Mouse (Mus musculus) intestine, embryonic 15.5 days (tissue): Measurements from ENCODE around the gene Pp2d1. TPM values are rescaled to one million over a fixed set of nuclear protein-coding genes. Genes with fewer than 3 reads are reported as not detected.
"Not testable (repeated sequence)": the region's sequence is repeated elsewhere in the genome, so short reads cannot be mapped to it uniquely, and the experiment has no call there.

Experiments
- ATAC-seq: fragments of 200-750 bp; cut with Nextera tagmentation; 2 replicates; pipeline ENCODE4 v1.8.0; 2017; ENCODE audit warnings: moderate TSS enrichment, moderate library complexity
- H3K27ac ChIP-seq: fragments of 300-500 bp; sonication (generic); 2 replicates; pipeline ENCODE4 v1.5.1; 2015; ENCODE audit warnings: mild to moderate bottlenecking, inconsistent platforms
- H3K27me3 ChIP-seq: fragments of 300-500 bp; sonication (generic); replicated peaks from 2 replicates; pipeline ENCODE4 v1.6.1; 2015; ENCODE audit warnings: inconsistent platforms
- H3K36me3 ChIP-seq: fragments of 300-500 bp; sonication (generic); 2 replicates; pipeline ENCODE4 v1.6.1; 2015; ENCODE audit warnings: inconsistent platforms
- H3K4me1 ChIP-seq: fragments of 300-500 bp; sonication (generic); replicated peaks from 2 replicates; pipeline ENCODE4 v1.6.1; 2015; ENCODE audit warnings: inconsistent platforms
- H3K4me2 ChIP-seq: fragments of 300-500 bp; sonication (generic); replicated peaks from 2 replicates; pipeline ENCODE4 v1.6.1; 2015; ENCODE audit warnings: mild to moderate bottlenecking, inconsistent platforms
- H3K4me3 ChIP-seq: fragments of 300-500 bp; sonication (generic); replicated peaks from 2 replicates; pipeline ENCODE4 v1.5.1; 2015; ENCODE audit warnings: inconsistent platforms
- H3K9ac ChIP-seq: fragments of 300-500 bp; sonication (generic); 2 replicates; pipeline ENCODE4 v1.6.1; 2015; ENCODE audit warnings: inconsistent platforms
- H3K9me3 ChIP-seq: fragments of 300-500 bp; sonication (generic); 2 replicates; pipeline ENCODE4 v1.6.1; 2016; ENCODE audit warnings: inconsistent platforms
- WGBS: fragments of 180-500 bp; shearing (Covaris S2); methylation state at CpG from one replicate; pipeline ENCODE4 v1.1.7; 2015; 5-methylcytosine and 5-hydroxymethylcytosine counted together
- polyA plus RNA-seq: library from polyadenylated mRNA; unstranded; fragments of >200 nt; fragmentation: Nextera tagmentation; extraction: Ambion mirVana; gene quantifications from 2 replicates; pipeline ENCODE4 v1.2.1, GENCODE M21; 2015

Gene Pp2d1
- 0.11 and 0.29 TPM in 2 replicates for polyA plus RNA-seq

DNA sequence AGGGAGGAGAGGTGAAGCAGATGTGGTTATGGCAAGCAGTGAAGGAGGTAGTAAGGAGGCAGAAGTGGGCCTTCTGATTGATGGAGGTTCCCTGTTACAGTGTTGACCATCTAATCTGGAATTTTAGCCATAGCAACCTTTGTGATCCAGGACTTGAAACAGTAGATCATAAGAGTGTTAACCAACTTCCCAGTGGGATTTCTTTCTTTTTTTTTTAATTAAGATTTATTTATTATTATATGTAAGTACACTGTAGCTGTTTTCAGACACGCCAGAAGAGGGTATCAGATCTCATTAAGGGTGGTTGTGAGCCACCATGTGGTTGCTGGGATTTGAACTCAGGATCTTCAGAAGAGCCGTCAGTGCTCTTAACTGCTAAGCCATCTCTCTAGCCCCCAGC is at the start of gene Pp2d1:
Gene Pp2d1, minus strand, starts transcription at position 101 of the 400 bp plus-strand sequence.
- H3K9ac ChIP-seq, H3K27me3 ChIP-seq, H3K4me3 ChIP-seq, H3K27ac ChIP-seq, H3K36me3 ChIP-seq, H3K9me3 ChIP-seq, ATAC-seq, H3K4me1 ChIP-seq, H3K4me2 ChIP-seq: not testable (repeated sequence)
- 68% methylated on average over 2 of the region's 2 CpGs for WGBS

DNA sequence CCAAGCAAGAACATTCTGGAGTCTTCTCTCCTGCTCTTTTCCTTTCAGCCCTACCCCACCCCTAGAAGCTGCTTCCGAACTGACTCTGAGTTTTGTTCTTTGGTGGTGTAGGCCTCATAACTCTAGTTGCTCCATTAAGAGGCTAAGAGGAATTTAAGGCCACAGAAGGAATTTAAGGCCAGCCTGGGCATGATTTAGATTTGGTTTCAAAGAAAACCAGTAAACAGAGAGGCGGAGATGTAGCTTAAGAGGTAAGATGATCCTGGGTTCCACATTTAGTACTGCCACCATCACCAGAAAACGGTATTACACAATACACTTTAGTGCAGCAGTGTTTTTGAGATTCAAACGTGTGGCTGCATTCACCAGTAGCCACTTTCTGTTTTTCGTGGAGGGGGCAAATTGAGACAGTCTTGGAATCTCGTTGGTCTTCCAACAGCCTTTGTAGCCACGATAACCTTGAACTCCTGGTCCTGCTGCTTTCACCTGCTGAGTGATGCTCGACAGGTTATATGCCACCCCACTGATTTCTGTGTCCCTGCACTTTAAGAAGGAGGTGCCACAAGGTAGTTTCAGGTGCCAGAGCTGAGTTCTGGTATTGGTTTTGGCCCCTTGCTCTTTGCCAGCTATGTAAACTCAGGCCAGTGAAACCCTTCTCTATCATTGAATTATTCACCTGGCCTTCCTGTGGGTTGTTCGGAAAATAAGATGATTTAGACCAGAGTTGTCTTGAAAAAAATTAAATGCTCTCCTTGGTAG is 49.0 kb upstream of the Pp2d1 start:
- H3K4me2 ChIP-seq, result no peak overlapping the region
- H3K36me3 ChIP-seq, result no peaks in the 10 kb centered on the region
- no peaks in the 10 kb centered on the region for H3K9me3 ChIP-seq
- H3K9ac ChIP-seq, result no peak overlapping the region
- H3K27ac ChIP-seq, result no peak overlapping the region
- WGBS, result 80% methylated on average over 9 of the region's 9 CpGs
- no peaks in the 10 kb centered on the region for H3K27me3 ChIP-seq
- peaks cover 14% of the 10 kb centered on the region; the same call in 1 of the 2 replicates for H3K4me1 ChIP-seq
- ATAC-seq, result no peak
- H3K4me3 ChIP-seq, result no peak overlapping the region

GRCm38 (mm10) chr17:53587074-53587851 is 48.0 kb upstream of the Pp2d1 start:
- peak; percentile 90 for ATAC-seq
- H3K4me2 ChIP-seq, result 0 out of 2 replicates have a peak overlapping the region, but pooled peaks have one; percentile 6

DNA sequence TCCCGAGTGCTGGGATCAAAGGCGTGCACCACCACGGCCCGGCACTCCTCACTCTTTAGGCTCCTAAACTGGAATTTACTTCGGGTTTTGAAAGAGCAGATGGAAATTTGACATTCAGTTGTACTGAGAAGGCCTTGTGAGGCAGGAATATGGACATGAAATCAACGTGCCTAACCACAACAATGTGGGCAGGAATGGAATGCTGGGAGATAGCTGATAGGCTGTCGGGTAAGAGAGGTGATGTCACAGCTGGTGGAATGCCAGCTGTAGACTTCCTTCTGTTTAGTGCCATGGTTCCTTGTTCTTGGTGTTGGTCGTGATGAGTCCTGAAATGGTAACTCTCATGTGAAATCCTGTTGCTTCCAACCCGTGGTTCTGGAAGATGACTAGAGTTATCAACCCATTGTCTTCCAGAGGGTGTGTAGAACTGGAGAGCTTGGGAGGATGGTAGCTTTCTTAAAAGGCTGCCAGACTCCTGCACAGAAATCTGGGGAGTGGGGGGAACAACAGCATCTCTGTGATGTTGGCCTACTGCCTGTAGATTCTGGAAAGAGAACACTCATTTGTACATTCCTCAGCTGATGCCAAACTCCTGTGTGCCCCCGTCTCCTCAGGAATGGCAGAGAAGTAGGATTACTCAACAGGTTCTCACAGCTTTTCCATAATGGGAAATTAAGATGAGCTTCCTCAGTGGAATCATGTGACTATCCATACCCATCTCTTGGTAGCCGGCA is 44.8 kb upstream of the Pp2d1 start:
- Histone ChIP-seq H3K4me3 (no peak overlapping the region), H3K36me3 (no peaks in the 10 kb centered on the region), H3K27ac (no peak overlapping the region), H3K4me2 (no peak overlapping the region), H3K9ac (no peak overlapping the region), H3K4me1 (peaks cover 14% of the 10 kb centered on the region; the same call in 1 of the 2 replicates), H3K9me3 (no peaks in the 10 kb centered on the region), H3K27me3 (no peaks in the 10 kb centered on the region)
- 84% methylated on average over 11 of the region's 11 CpGs for WGBS
- no peak for ATAC-seq

More at GRCm38 (mm10) chr17:53587074-53587851, 48.0 kb upstream of the Pp2d1 start:
- Histone ChIP-seq H3K27me3 (no peaks in the 10 kb centered on the region), H3K4me3 (no peak overlapping the region), H3K27ac (peak overlapping the region; percentile 44; the same call in 1 of the 2 replicates), H3K4me1 (peaks cover 14% of the 10 kb centered on the region; the same call in 1 of the 2 replicates), H3K9me3 (no peaks in the 10 kb centered on the region), H3K36me3 (no peaks in the 10 kb centered on the region), H3K9ac (no peak overlapping the region)
- 29% methylated on average over 14 of the region's 14 CpGs for WGBS

DNA sequence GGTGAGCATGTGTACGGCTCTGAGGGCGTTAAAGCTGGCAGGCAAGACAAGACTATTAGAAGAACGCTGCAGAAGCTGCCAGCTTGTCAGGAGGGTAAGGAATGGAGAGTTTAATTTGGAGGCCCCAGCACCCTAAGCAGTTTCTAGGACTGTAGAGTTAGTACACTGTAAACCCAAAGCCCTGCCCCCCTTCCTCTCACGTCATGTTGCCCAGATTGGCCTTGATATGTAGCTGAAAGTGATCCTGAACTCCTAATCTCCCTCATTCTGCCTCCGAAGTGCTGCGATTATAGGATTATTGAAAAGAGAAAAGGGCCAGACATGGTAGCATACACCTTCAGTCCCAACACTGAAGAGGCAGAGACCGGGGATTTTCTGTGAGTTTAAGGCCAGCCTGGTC is 43.6 kb upstream of the Pp2d1 start:
- H3K9ac ChIP-seq, result no peak overlapping the region
- no peak overlapping the region for H3K4me3 ChIP-seq
- H3K27ac ChIP-seq, result no peak overlapping the region
- no peak overlapping the region for H3K4me2 ChIP-seq
- H3K4me1 ChIP-seq, result peaks cover 18% of the 10 kb centered on the region; the same call in 1 of the 2 replicates
- no peak for ATAC-seq
- 91% methylated on average over 7 of the region's 7 CpGs for whole genome bisulfite sequencing
- no peaks in the 10 kb centered on the region for H3K27me3 ChIP-seq
- no peaks in the 10 kb centered on the region for H3K36me3 ChIP-seq
- H3K9me3 ChIP-seq, result no peaks in the 10 kb centered on the region

DNA sequence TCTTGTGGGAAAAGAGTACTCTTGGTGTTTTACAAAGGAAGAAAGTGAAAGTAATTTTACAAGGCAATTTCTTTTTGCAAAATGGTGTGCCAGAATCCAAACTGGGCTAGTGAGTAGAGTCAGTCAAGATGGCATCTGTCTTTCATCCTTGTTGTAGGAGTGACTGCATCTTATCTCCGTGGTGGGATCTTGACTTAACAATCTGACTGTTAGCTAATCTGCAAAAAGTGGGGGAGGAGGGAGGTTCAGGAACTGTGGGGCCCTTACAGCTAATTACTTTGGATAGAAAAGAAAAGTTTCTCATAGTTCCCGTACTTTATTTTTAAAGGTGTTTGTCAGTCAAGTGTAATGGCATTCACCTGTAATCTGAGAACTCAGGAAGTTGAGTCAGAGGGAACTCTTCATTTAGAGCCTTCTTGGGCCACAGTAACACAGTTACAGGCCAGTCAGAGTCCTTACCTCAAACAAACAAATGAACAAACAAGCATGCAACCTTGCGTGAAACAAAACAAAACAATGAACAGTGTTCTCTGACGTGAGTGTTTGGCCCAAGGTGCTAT is 42.9 kb upstream of the Pp2d1 start:
- no peak for ATAC-seq
- Histone ChIP-seq H3K4me3 (no peak overlapping the region), H3K9ac (no peak overlapping the region), H3K4me2 (no peak overlapping the region), H3K27me3 (no peaks in the 10 kb centered on the region), H3K36me3 (no peaks in the 10 kb centered on the region), H3K4me1 (peaks cover 11% of the 10 kb centered on the region; the same call in 1 of the 2 replicates), H3K27ac (no peak overlapping the region), H3K9me3 (no peaks in the 10 kb centered on the region)
- 58% methylated on average over 4 of the region's 4 CpGs for WGBS

GRCm38 (mm10) chr17:53580237-53580636 is 41.0 kb upstream of the Pp2d1 start:
- Histone ChIP-seq H3K4me2 (no peak overlapping the region), H3K36me3 (no peaks in the 10 kb centered on the region), H3K4me1 (0 out of 2 replicates have a peak, but pooled peaks cover 4% of the 10 kb centered on the region), H3K4me3 (no peak overlapping the region), H3K9me3 (no peaks in the 10 kb centered on the region), H3K27me3 (no peaks in the 10 kb centered on the region), H3K9ac (no peak overlapping the region), H3K27ac (no peak overlapping the region)
- ATAC-seq, result no peak
- WGBS, result 76% methylated on average over 3 of the region's 3 CpGs

- Histone ChIP-seq H3K4me1 (0 out of 2 replicates have a peak, but pooled peaks cover 4% of the 10 kb centered on the region), H3K4me2 (no peak overlapping the region), H3K9ac (no peak overlapping the region), H3K27me3 (no peaks in the 10 kb centered on the region), H3K4me3 (no peak overlapping the region), H3K9me3 (no peaks in the 10 kb centered on the region), H3K36me3 (no peaks in the 10 kb centered on the region), H3K27ac (no peak overlapping the region)
- ATAC-seq, result no peak
- WGBS, result 77% methylated on average over 4 of the region's 4 CpGs
Observed at GRCm38 (mm10) chr17:53579612-53580011, 40.4 kb upstream of the Pp2d1 start.

DNA sequence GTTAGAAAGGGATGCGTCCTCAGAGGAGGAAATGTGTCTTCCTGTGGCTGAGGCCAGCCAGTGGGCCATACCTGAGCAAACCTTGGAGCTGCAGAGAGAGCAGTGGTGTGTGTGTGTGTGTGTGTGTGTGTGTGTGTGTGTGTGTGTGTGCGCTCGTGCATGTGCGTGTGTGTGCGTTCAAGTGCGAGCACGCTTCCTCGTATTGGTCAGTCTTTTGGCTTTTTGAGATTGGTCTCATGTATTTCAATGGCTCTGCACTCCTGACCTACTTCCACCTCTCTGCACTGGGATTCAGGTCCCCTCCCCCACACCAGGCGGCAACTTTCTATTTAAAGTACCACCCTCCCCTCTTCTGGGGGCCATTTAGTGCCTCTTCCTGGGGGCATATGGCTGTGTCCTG is 39.5 kb upstream of the Pp2d1 start:
- H3K27me3 ChIP-seq, result no peaks in the 10 kb centered on the region
- no peaks in the 10 kb centered on the region for H3K36me3 ChIP-seq
- H3K27ac ChIP-seq, result no peak overlapping the region
- 72% methylated on average over 9 of the region's 9 CpGs for WGBS
- 0 out of 2 replicates have a peak, but pooled peaks have one; percentile 20 for ATAC-seq
- no peaks in the 10 kb centered on the region for H3K9me3 ChIP-seq
- no peak overlapping the region for H3K4me3 ChIP-seq
- H3K4me2 ChIP-seq, result no peak overlapping the region
- H3K4me1 ChIP-seq, result 0 out of 2 replicates have a peak, but pooled peaks cover 4% of the 10 kb centered on the region
- H3K9ac ChIP-seq, result no peak overlapping the region

- no peak overlapping the region for H3K9ac ChIP-seq
- 0 out of 2 replicates have a peak, but pooled peaks cover 4% of the 10 kb centered on the region for H3K4me1 ChIP-seq
- H3K27ac ChIP-seq, result no peak overlapping the region
- H3K36me3 ChIP-seq, result no peaks in the 10 kb centered on the region
- ATAC-seq, result no peak
- 73% methylated on average over 6 of the region's 6 CpGs for WGBS
- no peaks in the 10 kb centered on the region for H3K27me3 ChIP-seq
- H3K4me2 ChIP-seq, result no peak overlapping the region
- no peak overlapping the region for H3K4me3 ChIP-seq
- H3K9me3 ChIP-seq, result no peaks in the 10 kb centered on the region
Observed at GRCm38 (mm10) chr17:53578249-53578648, 39.0 kb upstream of the Pp2d1 start.

GRCm38 (mm10) chr17:53577754-53578153 is 38.5 kb upstream of the Pp2d1 start:
- Histone ChIP-seq H3K9me3 (no peaks in the 10 kb centered on the region), H3K27me3 (no peaks in the 10 kb centered on the region), H3K4me2 (no peak overlapping the region), H3K4me1 (0 out of 2 replicates have a peak, but pooled peaks cover 4% of the 10 kb centered on the region), H3K27ac (no peak overlapping the region), H3K4me3 (no peak overlapping the region), H3K36me3 (no peaks in the 10 kb centered on the region), H3K9ac (no peak overlapping the region)
- WGBS, result 72% methylated on average over 5 of the region's 5 CpGs
- ATAC-seq, result no peak
